Mouse (Mus musculus) G1E (cell line): ENCODE measurements around the gene Aptx.

ENCODE experiments used
- CTCF ChIP-seq: IDR thresholded peaks from 2 replicates; pipeline ENCODE4 v1.5.1; 2012; ENCODE audit warnings: low read depth, low read length, inconsistent platforms, mixed read lengths
- TAL1 ChIP-seq: conservative IDR thresholded peaks from 2 replicates; pipeline ENCODE4 v1.6.1; 2012; ENCODE audit warnings: low read depth, low read length, inconsistent platforms, mixed read lengths

DNA sequence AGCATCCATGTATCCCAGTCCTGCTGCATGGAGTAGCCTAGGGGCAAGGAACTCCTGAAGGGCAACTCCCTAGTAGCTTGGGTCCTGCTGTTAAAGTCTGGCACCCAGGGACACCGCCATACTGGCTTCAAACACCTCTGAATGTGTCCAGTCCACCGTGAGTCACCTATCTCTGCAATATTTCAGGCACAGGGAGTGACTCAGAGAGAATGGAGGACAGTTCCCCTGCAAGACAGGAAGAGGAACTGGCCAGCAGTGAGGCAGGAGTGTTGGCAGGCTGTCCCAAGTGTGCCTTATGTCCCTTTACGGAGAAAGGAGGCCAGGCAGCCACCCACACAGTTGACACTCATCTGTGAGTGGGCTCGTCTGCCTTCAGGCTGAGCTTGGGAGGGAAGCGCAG, 53.9 kb downstream of the Aptx start:
- TF ChIP-seq CTCF (no peak), TAL1 (no peak)
